Mouse (Mus musculus) R1 (cell line): ENCODE measurements around the gene Coq8b.

ENCODE experiments used
- DNase-seq: peaks from one replicate; pipeline ENCODE4 v3.0.0-alpha.2; 2018; ENCODE audit warnings: low read depth, low spot score

Coq8b gene

DNA sequence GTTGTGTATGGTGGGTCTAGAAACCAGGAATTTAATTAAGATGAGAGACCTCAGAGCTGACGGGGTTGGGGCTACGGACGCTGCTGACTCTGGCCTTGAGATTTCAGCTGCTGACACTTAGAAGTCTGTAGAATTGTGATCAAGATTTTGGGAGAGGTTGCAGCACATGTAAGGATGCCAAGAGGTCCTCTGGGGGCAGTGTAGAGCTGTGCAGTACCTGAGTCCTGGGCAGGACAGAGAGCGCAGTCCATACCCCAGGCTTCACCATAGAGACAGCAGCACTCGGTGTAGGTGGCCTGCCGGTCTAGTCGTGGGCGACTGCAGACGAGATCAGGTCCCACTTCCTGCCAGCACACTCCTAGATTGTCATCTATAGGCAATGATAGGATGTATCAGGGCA, 74.7 kb downstream of the Coq8b start:
- peak; percentile 81 for DNase-seq
